Mouse (Mus musculus): Measurements from ENCODE around the gene Cyp4x1.
"Not testable (repeated sequence)": the region's sequence is repeated elsewhere in the genome, so short reads cannot be mapped to it uniquely, and the experiment has no call there.

The Cyp4x1 gene

DNA sequence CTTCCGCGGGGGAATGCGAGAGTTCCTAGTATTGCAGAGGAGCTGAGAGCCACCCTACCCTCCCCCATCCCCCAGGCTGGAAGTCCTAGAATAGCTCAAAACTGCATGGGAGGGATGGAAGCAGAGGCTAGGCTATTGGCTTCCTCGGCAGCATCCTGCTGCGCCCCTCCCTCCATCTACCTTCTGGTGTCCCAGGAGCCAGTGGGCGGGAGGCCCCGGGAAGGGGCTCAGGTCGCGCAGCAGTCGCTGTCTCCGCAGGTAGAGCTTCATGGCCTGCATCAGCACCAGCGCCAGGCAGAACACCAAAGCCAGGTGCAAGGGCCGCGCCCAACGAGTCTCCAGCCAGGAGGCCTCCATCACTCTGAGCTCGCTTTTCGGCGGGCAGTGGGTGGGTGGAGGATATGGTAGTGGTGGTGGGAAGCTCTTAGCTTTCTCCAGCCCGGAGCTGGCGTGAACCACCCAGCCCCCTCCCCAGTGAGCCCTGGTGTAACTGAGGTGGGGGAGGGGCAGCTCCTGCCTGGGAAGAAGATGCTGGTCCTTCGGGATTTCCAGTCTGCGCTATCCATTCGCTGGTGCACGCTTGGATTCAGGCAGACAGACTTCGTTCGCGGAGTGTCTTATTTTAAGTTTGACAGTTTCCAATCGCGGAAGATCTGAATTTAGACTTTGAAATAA lies at the start of gene Cyp4x1:
TSS of gene Cyp4x1 (minus strand) at position 661 of the 675 bp plus-strand sequence.
- no peak for DNase-seq (ENCODE audit: low read depth, low spot score)

DNA sequence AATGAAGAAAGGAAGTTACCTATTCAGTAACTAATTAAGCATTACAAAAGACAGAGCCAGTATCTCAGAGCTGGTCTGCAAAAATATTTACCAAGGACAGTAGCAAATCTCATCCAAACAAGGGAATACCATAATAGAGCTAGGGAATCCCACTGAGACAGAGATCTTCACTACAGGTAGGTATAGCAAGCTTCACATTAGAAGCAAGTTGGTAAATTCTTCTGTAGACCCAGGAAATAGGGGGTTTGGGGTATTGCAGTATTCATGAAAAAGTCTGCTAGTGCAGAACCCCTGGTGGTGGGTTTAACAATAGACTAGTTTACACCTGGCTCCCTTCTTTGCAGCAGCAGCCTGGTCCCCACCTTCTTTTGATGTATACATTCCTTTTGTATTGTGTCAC lies 42.1 kb upstream of the Cyp4x1 start:
- DNase-seq (ENCODE audit: low read depth, low spot score), result not testable (repeated sequence)

DNA sequence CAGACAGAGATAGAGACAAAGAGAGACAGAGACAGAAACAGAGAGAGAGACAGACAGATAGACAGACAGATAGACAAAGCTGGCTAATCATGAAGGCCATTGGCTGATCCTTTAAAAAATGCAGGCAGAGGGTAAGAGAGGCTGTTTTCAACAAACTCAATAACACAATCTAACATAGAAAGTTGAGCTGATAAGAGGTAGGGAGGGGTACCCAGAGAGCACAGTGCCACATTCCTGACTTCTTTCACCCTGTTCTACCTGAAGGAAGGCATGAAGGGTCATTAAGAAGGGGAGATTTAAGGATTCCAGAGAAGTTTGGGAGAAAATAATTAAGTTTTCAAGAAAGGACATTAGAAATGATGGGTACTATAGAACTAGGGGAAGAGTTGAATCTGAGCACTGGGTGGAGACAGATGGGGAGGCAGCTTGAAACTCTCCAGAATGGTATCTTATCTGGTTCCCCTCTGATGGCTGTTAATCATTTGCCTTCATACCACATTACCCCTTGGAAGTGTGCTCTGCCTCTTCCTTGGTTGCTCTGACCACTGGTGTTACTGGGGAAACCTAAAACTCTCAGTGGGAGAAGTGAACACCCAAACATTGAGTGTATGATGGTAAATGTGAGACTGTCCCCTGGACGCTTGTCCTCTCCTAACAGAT lies 40.7 kb upstream of the Cyp4x1 start:
- DNase-seq (ENCODE audit: low read depth, low spot score), result no peak

DNA sequence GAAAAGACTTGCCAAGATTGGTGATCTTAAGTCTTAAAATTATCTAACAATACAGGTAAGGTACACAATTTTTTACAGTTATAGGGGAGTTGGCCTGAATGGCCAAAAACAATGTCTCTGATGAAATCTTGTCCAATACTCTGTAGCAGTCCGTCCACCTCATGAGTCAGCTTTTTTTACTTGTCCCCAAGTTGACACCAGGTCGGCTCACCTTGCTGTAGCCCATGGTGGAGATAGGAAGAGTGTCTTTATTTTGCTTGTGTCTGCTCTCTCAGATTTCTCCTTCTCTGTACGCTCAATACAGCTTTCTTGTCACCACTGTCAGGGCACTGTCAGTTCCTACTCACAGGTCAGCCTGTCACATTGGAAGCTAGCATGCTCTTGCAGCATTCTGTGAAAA lies 24.9 kb upstream of the Cyp4x1 start:
- DNase-seq (ENCODE audit: low read depth, low spot score), result not testable (repeated sequence)

DNA sequence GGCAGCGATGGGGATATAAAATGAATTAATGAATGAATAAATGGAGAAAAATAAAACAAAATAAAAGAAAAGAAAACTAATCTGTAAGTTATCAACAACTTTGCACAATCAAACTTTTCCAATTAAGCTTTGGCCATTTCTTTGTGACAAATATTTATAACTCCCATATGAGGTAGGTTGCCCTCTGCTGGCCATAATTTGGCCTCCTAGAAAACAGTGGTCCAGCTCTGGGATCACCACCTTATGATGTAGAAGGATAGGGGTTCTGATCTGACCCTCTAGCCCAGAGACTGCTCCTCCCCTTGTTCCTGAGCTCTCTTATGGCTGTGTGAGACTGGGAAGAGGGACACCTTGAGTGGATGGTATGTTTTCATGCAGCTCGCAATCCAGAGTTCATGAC lies 20.6 kb upstream of the Cyp4x1 start:
- DNase-seq (ENCODE audit: low read depth, low spot score), result no peak

DNA sequence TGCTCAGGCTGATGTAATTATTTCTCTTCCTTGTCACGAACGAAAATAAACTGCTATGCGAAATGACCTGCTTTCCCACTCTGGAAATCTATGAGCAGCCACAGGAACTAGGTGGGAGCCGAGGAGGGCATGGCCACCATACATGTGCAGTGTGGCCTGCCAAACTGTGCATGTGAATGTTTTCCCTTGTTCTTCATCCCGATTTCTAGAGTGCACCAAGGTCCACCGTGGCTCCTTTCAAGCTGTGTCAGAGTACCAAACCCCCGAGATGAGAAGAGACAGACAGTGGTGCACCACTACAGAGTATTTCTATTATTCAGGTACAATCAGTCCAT lies 182 bp upstream of the Cyp4x1 start:
- no peak for DNase-seq (ENCODE audit: low read depth, low spot score)

DNA sequence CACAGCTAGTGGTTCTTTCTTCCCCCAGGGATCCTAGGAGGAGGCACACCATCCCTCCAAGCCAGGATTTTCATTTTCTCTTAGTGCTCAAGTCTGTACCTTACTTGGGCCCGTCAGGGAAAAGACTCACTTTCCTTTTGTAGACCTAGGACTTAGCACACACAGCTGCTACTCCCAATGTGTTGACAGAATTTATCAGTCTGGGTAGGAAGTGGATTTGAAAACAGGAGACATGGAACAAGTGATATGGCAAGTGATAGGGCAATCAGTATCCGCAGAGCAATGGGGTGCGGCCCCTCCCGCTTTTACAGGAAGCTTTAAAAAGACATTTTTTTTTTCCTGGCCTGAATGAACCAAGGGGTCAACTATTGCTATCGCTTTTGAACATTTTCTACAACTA lies 996 bp downstream of the Cyp4x1 start:
- DNase-seq (ENCODE audit: low read depth, low spot score), result no peak

DNA sequence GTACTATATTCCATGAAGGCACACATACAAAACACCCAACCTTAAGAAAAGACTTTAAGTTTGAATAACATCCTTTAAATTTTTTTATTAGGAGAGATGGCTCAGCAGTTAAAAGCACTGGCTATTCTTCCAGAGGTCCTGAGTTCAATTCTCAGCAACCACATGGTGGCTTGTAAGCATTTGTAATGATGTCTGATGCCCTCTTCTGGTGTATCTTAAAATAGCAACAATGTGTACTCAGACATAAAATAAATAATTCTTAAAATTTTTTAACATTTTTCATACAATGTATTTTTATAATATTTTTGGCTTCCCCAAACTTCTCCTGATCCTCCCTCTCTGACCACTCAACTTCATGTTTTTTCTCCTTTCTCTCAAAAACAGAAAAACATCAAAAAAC lies 9.4 kb downstream of the Cyp4x1 start:
- DNase-seq (ENCODE audit: low read depth, low spot score), result no peak

DNA sequence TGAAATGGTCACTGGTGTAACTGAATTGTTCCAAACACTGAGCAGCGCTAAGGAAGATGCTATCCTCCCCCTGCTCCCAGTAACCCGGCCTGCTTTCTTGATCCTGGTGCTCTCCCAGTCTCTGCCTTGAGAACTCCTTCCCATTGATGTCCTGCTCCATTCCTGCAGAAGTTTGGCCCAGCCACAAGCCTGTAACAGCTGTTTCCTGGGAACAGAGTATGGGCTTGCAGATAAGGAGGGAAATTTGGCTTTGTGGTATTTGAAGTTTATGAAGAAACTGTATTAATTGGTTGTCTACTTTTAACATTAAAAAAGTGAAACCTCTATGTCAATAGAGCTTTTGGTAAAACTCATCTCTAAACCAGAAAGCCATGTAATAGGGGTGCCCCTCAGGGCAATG lies 10.6 kb downstream of the Cyp4x1 start:
- DNase-seq (ENCODE audit: low read depth, low spot score), result no peak

DNA sequence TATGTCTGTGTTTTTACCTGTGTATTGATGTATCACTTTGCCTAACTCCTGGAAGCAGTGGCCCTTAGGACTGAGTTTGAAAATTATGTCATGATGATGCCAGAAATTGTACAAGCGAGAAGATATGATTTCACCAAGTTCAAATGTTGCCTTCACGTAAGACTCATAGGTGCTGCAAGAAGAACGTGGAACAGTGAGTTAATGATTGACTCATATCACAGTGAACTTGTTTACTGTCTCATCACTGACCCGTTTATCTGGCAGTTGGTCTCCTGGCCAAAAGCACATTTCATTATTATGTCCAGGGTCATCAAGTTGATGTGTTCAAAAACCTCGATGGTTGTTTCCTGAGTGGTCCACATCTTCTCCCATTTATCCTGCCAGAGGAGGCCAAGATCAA lies 12.5 kb downstream of the Cyp4x1 start:
- no peak for DNase-seq (ENCODE audit: low read depth, low spot score)

DNA sequence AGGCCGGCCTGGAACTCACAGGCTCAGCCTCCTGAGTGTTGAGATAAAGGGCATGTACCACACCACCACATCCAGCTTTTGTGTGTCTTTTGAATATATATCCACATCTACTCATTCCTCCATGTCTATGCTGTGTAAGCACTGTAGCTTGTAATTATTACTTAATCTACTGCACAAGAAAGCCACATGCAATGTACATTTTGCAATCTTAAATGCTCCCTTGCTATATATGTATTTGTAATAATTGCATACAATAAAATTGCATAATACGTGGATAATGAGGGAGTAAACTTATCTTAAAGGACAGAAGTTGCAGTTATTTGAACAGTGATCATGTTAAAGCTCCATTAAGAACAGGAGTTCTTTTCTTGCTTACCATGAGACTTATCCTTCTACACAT lies 12.9 kb downstream of the Cyp4x1 start:
- DNase-seq (ENCODE audit: low read depth, low spot score), result no peak

DNA sequence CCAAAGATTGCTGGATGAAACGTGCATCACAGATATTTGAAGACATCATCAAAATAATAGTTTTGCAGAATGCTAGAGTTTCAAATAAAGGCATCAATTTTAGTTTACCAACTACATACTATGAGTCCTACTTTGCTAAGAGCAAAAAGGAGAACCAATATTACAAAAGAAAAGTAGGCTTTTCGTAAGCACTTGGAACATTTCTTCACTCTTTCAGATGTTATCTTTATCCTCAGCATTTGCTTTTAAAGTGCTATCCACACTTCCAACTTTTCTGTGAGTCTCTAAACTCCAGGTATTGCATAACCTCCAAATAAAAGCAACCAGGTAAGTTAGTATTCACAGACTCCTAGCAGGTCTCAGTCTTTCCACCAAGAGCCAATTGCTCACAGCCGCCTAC lies 14.4 kb downstream of the Cyp4x1 start:
- DNase-seq (ENCODE audit: low read depth, low spot score), result no peak

DNA sequence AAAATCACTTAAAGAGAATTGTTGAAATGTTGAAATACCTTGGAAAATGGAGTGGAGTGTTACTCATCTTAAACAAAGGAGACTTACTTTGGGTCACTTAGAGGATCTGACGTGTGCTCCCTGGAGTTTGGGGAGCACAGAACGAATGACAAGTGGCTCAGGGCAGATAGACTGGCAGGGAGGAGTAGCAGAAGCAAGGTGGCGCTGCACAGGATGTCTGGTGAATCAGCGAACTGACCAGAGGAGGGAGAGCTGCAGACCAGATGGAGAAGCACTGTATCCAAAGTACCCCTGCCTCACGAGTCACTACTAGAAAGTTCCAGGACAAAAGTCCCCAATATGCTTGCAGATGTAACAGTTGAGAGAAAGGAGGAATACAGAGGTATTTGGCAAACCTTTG lies 20.8 kb downstream of the Cyp4x1 start:
- no peak for DNase-seq (ENCODE audit: low read depth, low spot score)

DNA sequence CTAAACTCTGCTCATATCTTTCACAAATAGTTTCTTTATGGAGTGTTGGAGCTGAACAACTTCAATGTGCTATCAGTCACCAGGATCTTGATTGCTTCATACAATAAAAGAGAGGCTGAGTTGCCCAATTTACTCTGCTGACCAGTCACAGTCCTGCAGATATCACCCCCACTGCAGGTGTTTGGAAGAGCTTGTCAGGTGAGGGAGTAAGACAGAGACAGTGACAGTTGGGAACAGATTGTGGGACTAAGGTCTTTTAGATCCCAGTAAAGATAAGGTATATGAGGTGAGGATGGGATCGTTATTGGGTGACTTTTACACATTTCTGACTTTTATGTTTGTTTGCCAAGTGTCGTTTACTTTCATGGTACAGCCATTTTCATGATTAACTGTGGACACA lies 22.9 kb downstream of the Cyp4x1 start:
- no peak for DNase-seq (ENCODE audit: low read depth, low spot score)

DNA sequence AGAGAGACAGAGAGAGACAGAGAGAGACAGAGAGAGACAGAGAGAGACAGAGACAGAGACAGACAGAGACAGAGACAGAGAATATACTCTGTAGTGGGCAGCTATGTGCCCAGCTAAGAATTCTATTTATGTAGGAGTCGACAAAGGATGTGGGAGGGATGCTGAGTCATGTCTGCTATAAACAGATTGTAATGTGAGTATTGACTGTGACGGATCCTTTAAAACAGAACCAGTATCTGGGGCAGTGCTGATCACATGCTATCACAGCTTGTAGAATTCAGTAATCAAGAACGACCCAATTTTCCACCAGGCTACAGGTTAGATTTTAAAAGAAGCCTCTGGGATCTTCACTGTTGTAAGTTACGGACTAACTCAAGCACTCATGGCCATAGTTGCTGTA lies 30.6 kb downstream of the Cyp4x1 start:
- no peak for DNase-seq (ENCODE audit: low read depth, low spot score)

DNA sequence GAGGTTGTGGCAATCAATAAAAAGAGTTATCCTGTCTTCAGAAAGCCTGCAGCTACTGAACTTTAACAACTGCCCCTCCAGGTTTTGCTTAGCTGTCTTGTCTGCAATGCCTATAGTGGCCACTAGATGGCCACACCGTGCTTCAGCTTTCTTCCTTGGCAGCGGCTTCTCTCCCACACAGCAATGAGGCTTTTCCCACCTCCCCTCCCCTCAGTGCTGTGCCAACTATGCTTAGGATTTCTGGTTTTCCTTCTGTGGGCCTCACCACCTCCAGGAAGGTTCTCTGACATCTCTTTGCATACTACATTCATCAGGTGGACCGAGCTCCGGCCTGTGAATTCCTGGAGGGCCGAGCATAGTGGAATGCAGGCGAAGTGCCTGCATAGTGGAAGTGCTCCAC lies 32.4 kb downstream of the Cyp4x1 start:
- DNase-seq (ENCODE audit: low read depth, low spot score), result peak; percentile 49

DNA sequence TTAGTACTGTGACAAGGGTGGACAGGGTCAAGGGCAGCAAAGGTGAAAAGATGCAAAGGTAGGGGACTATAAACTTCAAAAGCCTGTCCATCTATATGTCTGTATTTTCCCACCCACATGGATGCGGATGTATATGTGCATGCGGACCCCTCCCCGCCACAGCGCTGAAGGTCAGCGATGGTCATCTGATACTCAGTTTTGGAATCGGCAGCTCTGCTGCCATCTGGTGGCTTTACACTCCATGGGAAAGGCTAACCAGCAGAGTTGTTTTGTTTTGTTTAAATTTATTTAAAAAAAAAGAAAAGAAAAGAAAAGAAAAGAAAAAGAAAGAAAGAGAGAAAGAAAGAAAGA lies 37.0 kb downstream of the Cyp4x1 start:
- DNase-seq (ENCODE audit: low read depth, low spot score), result no peak

DNA sequence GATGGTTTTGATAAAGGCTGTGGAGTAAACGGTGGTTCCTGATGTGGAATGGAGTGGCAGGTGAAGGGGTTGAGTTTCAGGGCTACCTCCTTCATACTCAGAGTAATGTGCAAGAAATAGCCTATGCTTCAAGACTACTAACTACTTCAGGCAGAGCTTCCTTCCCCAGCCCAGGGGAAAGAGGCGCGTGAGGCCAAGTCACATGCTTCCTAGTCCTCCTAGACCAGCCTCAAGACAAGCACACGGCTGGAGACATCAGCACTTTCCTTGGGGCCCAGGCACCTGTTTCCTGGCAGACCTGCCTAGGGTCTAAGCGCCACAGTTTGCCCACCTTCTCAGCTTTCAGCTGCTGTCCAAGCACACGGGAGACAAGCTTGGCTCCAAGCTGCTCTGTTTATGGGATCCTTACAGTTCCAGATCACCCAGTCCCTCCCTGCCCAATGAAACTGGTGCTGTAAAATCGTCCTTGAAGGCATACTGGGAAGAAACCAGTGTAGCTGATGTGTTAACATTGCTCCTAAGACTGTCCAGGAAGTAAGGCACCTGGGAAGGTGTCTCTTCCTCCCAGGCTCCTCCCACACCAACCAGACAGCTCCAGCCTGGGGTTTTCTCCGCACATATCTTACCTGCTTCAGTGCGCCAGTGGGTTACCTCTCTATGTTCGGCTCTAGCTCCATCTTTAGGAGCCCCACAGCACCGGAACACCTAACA lies 37.5 kb downstream of the Cyp4x1 start:
- no peak for DNase-seq (ENCODE audit: low read depth, low spot score)

DNA sequence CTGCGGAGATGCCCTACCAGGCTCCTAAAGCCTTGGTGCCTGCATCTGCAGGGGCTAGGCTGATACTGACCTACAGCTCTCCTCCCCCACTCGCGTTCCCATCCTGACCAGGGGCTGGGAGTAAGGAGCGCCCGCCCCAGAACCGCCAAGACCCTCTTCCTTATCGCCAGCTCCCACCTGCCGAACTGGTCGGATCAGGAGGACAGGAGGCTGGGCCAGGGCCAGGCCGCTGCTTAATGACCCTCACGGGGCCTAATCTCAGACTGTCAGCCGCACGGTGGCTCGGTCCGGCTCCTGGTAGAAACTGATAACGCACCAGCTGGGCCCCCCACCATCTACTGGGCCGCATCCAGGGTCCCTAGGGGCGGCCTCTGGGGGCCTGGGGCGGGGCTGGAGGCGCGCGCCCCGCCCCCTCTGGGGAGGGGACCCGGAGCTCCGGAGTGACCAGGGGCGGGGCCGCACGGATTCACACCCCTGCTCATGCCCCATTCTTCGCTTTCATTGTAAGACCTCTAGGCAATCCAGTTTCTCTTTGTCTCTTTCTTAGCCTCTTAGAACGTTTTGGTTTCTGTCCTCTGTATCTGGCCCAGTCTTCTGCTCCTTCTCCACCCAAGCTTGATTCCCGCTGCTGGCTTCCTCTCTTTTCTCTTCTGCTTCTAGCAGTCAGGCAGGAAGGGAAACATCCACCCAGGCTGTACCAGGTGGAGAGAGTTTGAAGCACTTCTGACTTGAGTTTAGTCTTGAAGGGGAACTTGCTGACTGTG lies 38.2 kb downstream of the Cyp4x1 start:
- no peak for DNase-seq (ENCODE audit: low read depth, low spot score)

DNA sequence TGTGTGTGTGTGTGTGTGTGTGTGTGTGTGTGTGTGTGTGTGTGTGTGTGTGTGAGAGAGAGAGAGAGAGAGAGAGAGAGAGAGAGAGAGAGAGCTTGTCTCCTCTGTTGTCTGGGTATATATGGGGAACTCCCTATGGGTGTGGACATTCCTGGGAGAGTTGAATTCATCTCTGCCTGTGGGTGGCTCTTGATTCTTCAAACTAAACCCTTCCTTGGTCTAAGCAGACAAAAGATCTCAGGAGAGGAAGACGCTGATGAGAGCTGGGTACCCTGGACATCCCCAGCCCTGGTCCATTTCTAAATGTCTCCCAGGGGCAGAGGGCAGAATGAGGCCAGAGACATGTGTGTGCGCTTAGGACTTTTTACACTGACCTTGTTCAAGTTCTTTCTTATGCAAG lies 40.0 kb downstream of the Cyp4x1 start:
- DNase-seq (ENCODE audit: low read depth, low spot score), result no peak

DNA sequence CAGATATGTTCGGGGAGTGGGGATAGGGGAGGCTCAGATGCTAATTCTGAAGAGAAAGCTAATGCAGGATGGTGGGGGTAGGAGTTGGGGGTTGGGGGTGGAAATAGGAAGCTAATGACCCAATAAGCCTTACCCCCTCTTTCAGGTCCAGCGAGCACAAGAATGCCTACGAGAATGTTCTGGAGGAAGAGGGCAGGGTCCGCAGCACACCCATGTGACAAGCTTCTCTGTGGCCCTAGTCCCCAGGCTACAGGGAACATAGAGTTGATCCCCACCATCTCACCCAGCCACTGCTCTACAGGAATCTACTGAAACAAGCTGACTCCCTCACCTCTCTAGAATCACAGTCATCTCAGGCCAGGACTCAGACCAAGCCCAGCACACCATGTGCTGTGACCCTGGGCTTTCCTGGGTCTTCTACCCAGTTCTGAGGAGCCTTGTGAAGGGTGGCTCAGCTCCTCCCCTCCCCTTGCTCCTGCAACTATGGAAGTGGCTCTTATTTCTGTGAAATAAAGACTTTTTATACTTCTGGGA lies 40.7 kb downstream of the Cyp4x1 start:
- no peak for DNase-seq (ENCODE audit: low read depth, low spot score)

DNA sequence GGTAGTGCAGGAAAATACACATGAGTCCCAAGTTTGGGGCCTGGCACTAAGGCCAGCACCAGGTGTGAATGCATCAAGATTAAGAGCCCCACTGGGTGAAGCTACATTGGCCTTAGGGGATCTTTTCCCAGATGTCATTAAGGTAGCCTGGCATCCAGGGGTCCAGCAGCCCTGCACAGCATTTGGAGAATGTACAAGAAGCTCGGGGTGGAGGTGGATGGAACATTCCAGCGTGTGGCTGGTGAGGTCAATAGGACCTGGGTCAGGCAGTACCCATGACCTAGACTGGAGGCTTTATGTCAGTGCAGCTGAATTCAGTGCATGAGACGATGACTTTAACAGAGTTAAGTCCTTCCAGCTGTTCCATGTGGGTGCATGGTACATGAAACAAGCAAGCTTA lies 42.3 kb downstream of the Cyp4x1 start:
- DNase-seq (ENCODE audit: low read depth, low spot score), result no peak
